Mouse (Mus musculus): ENCODE results near the gene Foxl1.
A peak's percentile ranks its signal among the peaks of the same experiment; 100 is the strongest.
"Not testable (repeated sequence)": the region's sequence is repeated elsewhere in the genome, so short reads cannot be mapped to it uniquely, and the experiment has no call there.

Foxl1 gene

GRCm38 (mm10) chr8:121125311-121125876 lies 2.3 kb upstream of the Foxl1 start:
- peak; percentile 49 for DNase-seq (ENCODE audit: low spot score)

GRCm38 (mm10) chr8:121126191-121126590 lies 1.5 kb upstream of the Foxl1 start:
- no peak for DNase-seq (ENCODE audit: low spot score)

- DNase-seq (ENCODE audit: low spot score): no peak
Observed at GRCm38 (mm10) chr8:121126694-121127093, 1.0 kb upstream of the Foxl1 start.

GRCm38 (mm10) chr8:121127291-121127701 lies 444 bp upstream of the Foxl1 start:
- DNase-seq (ENCODE audit: low spot score): no peak

GRCm38 (mm10) chr8:121128531-121129264 lies 958 bp downstream of the Foxl1 start:
- no peak for DNase-seq (ENCODE audit: low spot score)

- no peak for DNase-seq (ENCODE audit: low spot score)
Observed at GRCm38 (mm10) chr8:121129265-121129940, 1.7 kb downstream of the Foxl1 start.

- no peak for DNase-seq (ENCODE audit: low spot score)
Observed at GRCm38 (mm10) chr8:121130522-121130921, 2.8 kb downstream of the Foxl1 start.

- DNase-seq (ENCODE audit: low spot score): no peak
Observed at GRCm38 (mm10) chr8:121132961-121133513, 5.3 kb downstream of the Foxl1 start.

GRCm38 (mm10) chr8:121134102-121134501 lies 6.4 kb downstream of the Foxl1 start:
- no peak for DNase-seq (ENCODE audit: low spot score)

- no peak for DNase-seq (ENCODE audit: low spot score)
Observed at GRCm38 (mm10) chr8:121134512-121134911, 6.8 kb downstream of the Foxl1 start.

- no peak for DNase-seq (ENCODE audit: low spot score)
Observed at GRCm38 (mm10) chr8:121136856-121137255, 9.1 kb downstream of the Foxl1 start.

GRCm38 (mm10) chr8:121145457-121146134 lies 17.9 kb downstream of the Foxl1 start:
- DNase-seq (ENCODE audit: low spot score): not testable (repeated sequence)

GRCm38 (mm10) chr8:121148573-121149083 lies 20.9 kb downstream of the Foxl1 start:
- DNase-seq (ENCODE audit: low spot score): no peak

GRCm38 (mm10) chr8:121152394-121152793 lies 24.7 kb downstream of the Foxl1 start:
- no peak for DNase-seq (ENCODE audit: low spot score)

- no peak for DNase-seq (ENCODE audit: low spot score)
Observed at GRCm38 (mm10) chr8:121156990-121157491, 29.3 kb downstream of the Foxl1 start.

GRCm38 (mm10) chr8:121158812-121159211 lies 31.1 kb downstream of the Foxl1 start:
- DNase-seq (ENCODE audit: low spot score): no peak

GRCm38 (mm10) chr8:121161437-121161836 lies 33.7 kb downstream of the Foxl1 start:
- peak; percentile 56 for DNase-seq (ENCODE audit: low spot score)

- DNase-seq (ENCODE audit: low spot score): no peak
Observed at GRCm38 (mm10) chr8:121162413-121162812, 34.7 kb downstream of the Foxl1 start.

GRCm38 (mm10) chr8:121162906-121163695 lies 35.4 kb downstream of the Foxl1 start:
- DNase-seq (ENCODE audit: low spot score): no peak

GRCm38 (mm10) chr8:121164017-121164469 lies 36.3 kb downstream of the Foxl1 start:
- no peak for DNase-seq (ENCODE audit: low spot score)

GRCm38 (mm10) chr8:121168033-121168432 lies 40.3 kb downstream of the Foxl1 start:
- DNase-seq (ENCODE audit: low spot score): no peak
